13 mouse cellular contexts compared by ENCODE assay signal in the genomic region with DNA sequence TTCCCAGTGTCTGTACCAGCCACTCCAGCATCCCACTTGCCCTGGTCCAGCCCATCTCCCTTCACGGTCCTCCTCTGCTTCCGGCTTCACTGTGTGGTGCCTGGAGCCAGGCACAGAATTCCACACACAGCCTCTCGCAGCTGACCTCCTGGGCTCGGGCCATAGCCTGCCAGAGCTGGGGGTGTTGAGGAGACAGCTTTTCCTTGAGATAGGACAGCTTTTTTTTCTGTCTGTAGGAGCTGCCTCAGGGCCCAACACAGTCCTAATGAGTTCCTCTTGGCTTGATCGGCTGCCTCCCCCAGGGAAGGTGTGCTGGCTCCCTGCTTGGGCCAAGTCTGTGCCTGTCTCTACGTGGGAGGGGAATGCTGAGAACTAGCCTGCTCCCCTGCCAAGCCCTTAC. TPM values are rescaled to one million over a fixed set of nuclear protein-coding genes. Genes with fewer than 3 reads are reported as not detected.
DNase-seq lines count a peak whose midpoint lies in the region; ATAC-seq and TF ChIP-seq lines count a peak whose summit lies in the region.
"Had no signal": no experiment of that assay in that cellular context is flagged by ENCODE, and none has a peak within 500 bp of the region (broad histone marks: within the 10 kb centered on the region; RNA-seq: fewer than 3 reads in every experiment).

No protein-coding gene starts in this region.

- no peaks in the 10 kb centered on the region for H3K27me3 ChIP-seq in midbrain, embryonic 11.5 days (ENCODE audit: control insufficient read depth, insufficient read depth, low read length)
- H3K27me3 ChIP-seq in midbrain, embryonic 15.5 days (replicated peaks), result no peaks in the 10 kb centered on the region
- H3K27me3 ChIP-seq in midbrain, postnatal 0 days (ENCODE audit: insufficient read depth, low read length), result no peaks in the 10 kb centered on the region
- peaks cover 14% of the 10 kb centered on the region for H3K27me3 ChIP-seq in hindbrain, embryonic 13.5 days
- H3K27me3 ChIP-seq: limb, embryonic 15.5 days; Patski had no signal

- H3K4me3 ChIP-seq in midbrain, embryonic 11.5 days (ENCODE audit: low read depth, low read length), result no peak overlapping the region
- H3K4me3 ChIP-seq in midbrain, embryonic 15.5 days, result no peak overlapping the region
- no peak overlapping the region for H3K4me3 ChIP-seq in midbrain, postnatal 0 days (ENCODE audit: low read depth, low read length)
- H3K4me3 ChIP-seq in hindbrain, embryonic 13.5 days, result no peak overlapping the region
- H3K4me3 ChIP-seq: limb, embryonic 15.5 days had no signal

- WGBS in midbrain, embryonic 11.5 days, result 9% methylated on average over 6 of the region's 6 CpGs
- WGBS in midbrain, embryonic 15.5 days, result 11% methylated on average over 6 of the region's 6 CpGs
- WGBS in midbrain, postnatal 0 days, result 20% methylated on average over 6 of the region's 6 CpGs
- 27% methylated on average over 6 of the region's 6 CpGs for WGBS in hindbrain, embryonic 13.5 days

- H3K36me3 ChIP-seq in midbrain, embryonic 11.5 days (ENCODE audit: control insufficient read depth, insufficient read depth, low read length), result no peaks in the 10 kb centered on the region
- H3K36me3 ChIP-seq in midbrain, embryonic 15.5 days (replicated peaks), result no peaks in the 10 kb centered on the region
- H3K36me3 ChIP-seq in midbrain, postnatal 0 days (ENCODE audit: insufficient read depth, low read length), result no peaks in the 10 kb centered on the region
- no peaks in the 10 kb centered on the region for H3K36me3 ChIP-seq in hindbrain, embryonic 13.5 days
- H3K36me3 ChIP-seq: limb, embryonic 15.5 days had no signal

- H3K27ac ChIP-seq in midbrain, embryonic 11.5 days (ENCODE audit: low read depth, low read length), result no peak overlapping the region
- no peak overlapping the region for H3K27ac ChIP-seq in midbrain, embryonic 15.5 days
- no peak overlapping the region for H3K27ac ChIP-seq in midbrain, postnatal 0 days (ENCODE audit: low read depth, low read length)
- H3K27ac ChIP-seq in hindbrain, embryonic 13.5 days, result no peak overlapping the region
- H3K27ac ChIP-seq: limb, embryonic 15.5 days had no signal

- no peak for ATAC-seq in midbrain, embryonic 11.5 days (ENCODE audit: low FRiP score)
- ATAC-seq in midbrain, embryonic 15.5 days (replicated peaks), result no peak
- no peak for ATAC-seq in midbrain, postnatal 0 days (ENCODE audit: low FRiP score)
- no peak for ATAC-seq in hindbrain, embryonic 13.5 days (ENCODE audit: low FRiP score)
- ATAC-seq: intestine, postnatal 0 days; Patski had no signal

- peaks cover 8% of the 10 kb centered on the region for H3K4me1 ChIP-seq in midbrain, embryonic 11.5 days (ENCODE audit: control insufficient read depth, insufficient read depth, low read length)
- peaks cover 15% of the 10 kb centered on the region for H3K4me1 ChIP-seq in midbrain, embryonic 15.5 days
- H3K4me1 ChIP-seq in midbrain, postnatal 0 days (ENCODE audit: insufficient read depth, low read length), result no peaks in the 10 kb centered on the region
- H3K4me1 ChIP-seq in hindbrain, embryonic 13.5 days (replicated peaks), result peaks cover 19% of the 10 kb centered on the region

- peak overlapping the region; percentile 16; the same call in 1 of the 2 replicates for H3K9ac ChIP-seq in midbrain, embryonic 11.5 days (ENCODE audit: low read length)
- no peak overlapping the region for H3K9ac ChIP-seq in midbrain, embryonic 15.5 days
- H3K9ac ChIP-seq in midbrain, postnatal 0 days (replicated peaks; ENCODE audit: low read length, poor library complexity, severe bottlenecking), result peak overlapping the region; percentile 44; the same call in 1 of the 2 replicates
- H3K9ac ChIP-seq in hindbrain, embryonic 13.5 days, result no peak overlapping the region
- H3K9ac ChIP-seq: limb, embryonic 15.5 days had no signal

- H3K9me3 ChIP-seq in midbrain, embryonic 11.5 days (ENCODE audit: control insufficient read depth, low read length), result no peaks in the 10 kb centered on the region
- H3K9me3 ChIP-seq in midbrain, embryonic 15.5 days, result no peaks in the 10 kb centered on the region
- H3K9me3 ChIP-seq in midbrain, postnatal 0 days (ENCODE audit: low read length), result no peaks in the 10 kb centered on the region
- H3K9me3 ChIP-seq in hindbrain, embryonic 13.5 days, result no peaks in the 10 kb centered on the region
- H3K9me3 ChIP-seq: limb, embryonic 15.5 days had no signal

- no peak for TF ChIP-seq CTCF in midbrain, postnatal 0 days (IDR thresholded peaks at IDR 0.05)

- no peak overlapping the region for H3K4me2 ChIP-seq in midbrain, embryonic 11.5 days
- H3K4me2 ChIP-seq in midbrain, embryonic 15.5 days, result no peak overlapping the region
- H3K4me2 ChIP-seq in midbrain, postnatal 0 days (ENCODE audit: low read depth, low read length, poor library complexity, severe bottlenecking), result no peak overlapping the region
- no peak overlapping the region for H3K4me2 ChIP-seq in hindbrain, embryonic 13.5 days
- H3K4me2 ChIP-seq: limb, embryonic 15.5 days had no signal

- peak; percentile 18 to 36 for DNase-seq in heart, adult 18-20 months
- no peak for DNase-seq in heart, postnatal 36 days
- DNase-seq in midbrain, embryonic 11.5 days (ENCODE audit: low spot score, missing footprints), result no peak
- DNase-seq in gonadal fat pad, adult 2 months (ENCODE audit: low read depth), result peak; percentile 34
- no peak for DNase-seq in midbrain, postnatal 0 days (ENCODE audit: low spot score)
- no peak for DNase-seq in cerebellum, postnatal 36 days
- DNase-seq: adrenal gland, adult 8-10 months had no signal

- intact Hi-C loops in heart, postnatal 36 days (cut with DNase I), result no loop called here

RNA-seq across cellular contexts. Expression of a gene that starts 17.0 kb away (rescaled TPM):
- total RNA-seq in heart, adult 18-20 months (2021), result under 1 TPM; 0.67 to 0.75 TPM
- total RNA-seq in heart, postnatal 36 days (2021), result 1 to 10 TPM in 1 of 2 experiments, under 1 TPM in 1; 0.67 to 1.0 TPM
- polyA plus RNA-seq in midbrain, embryonic 11.5 days (2014; fragmentation: Nextera tagmentation; extraction: Ambion mirVana), result 7.7 and 9.6 TPM in 2 replicates
- 6.2 and 6.8 TPM in 2 replicates for polyA plus RNA-seq in midbrain, embryonic 15.5 days (2015; fragmentation: Nextera tagmentation; extraction: Ambion mirVana)
- polyA plus RNA-seq in gonadal fat pad, adult 2 months (2012; rRNA removed), result 19.5 and 32.9 TPM in 2 replicates
- 11.3 and 12.9 TPM in 2 replicates for total RNA-seq in midbrain, postnatal 0 days (2014; rRNA removed)
- 2.3 and 2.5 TPM in 2 replicates for polyA plus RNA-seq in midbrain, postnatal 0 days (2015; fragmentation: Nextera tagmentation; extraction: Ambion mirVana)
- polyA plus RNA-seq in hindbrain, embryonic 13.5 days (2015; fragmentation: Nextera tagmentation; extraction: Ambion mirVana), result 6.3 and 7.0 TPM in 2 replicates

RNA-seq across cellular contexts. Expression of a gene that starts 45.9 kb away (rescaled TPM):
- total RNA-seq in heart, adult 18-20 months (2021), result 1 to 10 TPM; 2.5 to 3.5 TPM
- 1 to 10 TPM; 1.6 to 3.2 TPM for total RNA-seq in heart, postnatal 36 days (2021)
- polyA plus RNA-seq in midbrain, embryonic 11.5 days (2014; fragmentation: Nextera tagmentation; extraction: Ambion mirVana), result 65.0 and 65.7 TPM in 2 replicates
- polyA plus RNA-seq in midbrain, embryonic 15.5 days (2015; fragmentation: Nextera tagmentation; extraction: Ambion mirVana), result 26.2 and 29.8 TPM in 2 replicates
- 3.6 and 4.0 TPM in 2 replicates for polyA plus RNA-seq in gonadal fat pad, adult 2 months (2012; rRNA removed)
- 20.2 and 24.1 TPM in 2 replicates for total RNA-seq in midbrain, postnatal 0 days (2014; rRNA removed)
- polyA plus RNA-seq in midbrain, postnatal 0 days (2015; fragmentation: Nextera tagmentation; extraction: Ambion mirVana), result 19.1 and 21.4 TPM in 2 replicates
- 25.9 and 30.6 TPM in 2 replicates for polyA plus RNA-seq in hindbrain, embryonic 13.5 days (2015; fragmentation: Nextera tagmentation; extraction: Ambion mirVana)

RNA-seq across cellular contexts. Expression of a gene that starts 58.3 kb away (rescaled TPM):
- not detected for total RNA-seq in heart, adult 18-20 months (2021)
- total RNA-seq in heart, postnatal 36 days (2021), result not detected
- polyA plus RNA-seq in midbrain, embryonic 11.5 days (2014; fragmentation: Nextera tagmentation; extraction: Ambion mirVana), result 0.83 and 1.7 TPM in 2 replicates
- polyA plus RNA-seq in midbrain, embryonic 15.5 days (2015; fragmentation: Nextera tagmentation; extraction: Ambion mirVana), result 19.6 and 20.2 TPM in 2 replicates
- 1.7 and 1.8 TPM in 2 replicates for polyA plus RNA-seq in gonadal fat pad, adult 2 months (2012; rRNA removed)
- total RNA-seq in midbrain, postnatal 0 days (2014; rRNA removed), result 46.1 and 48.5 TPM in 2 replicates
- 19.4 and 21.0 TPM in 2 replicates for polyA plus RNA-seq in midbrain, postnatal 0 days (2015; fragmentation: Nextera tagmentation; extraction: Ambion mirVana)
- 3.4 and 4.6 TPM in 2 replicates for polyA plus RNA-seq in hindbrain, embryonic 13.5 days (2015; fragmentation: Nextera tagmentation; extraction: Ambion mirVana)
- polyA plus RNA-seq: heart, postnatal 0 days had no signal

Comparison
In these comparisons a context has a peak if more than half of its experiments do, and no peak if none do; other contexts are left out.
1. DNase-seq: peak in heart, adult 18-20 months (2 of 2) and gonadal fat pad, adult 2 months (single experiment); none in heart, postnatal 36 days (0 of 2), midbrain, embryonic 11.5 days (single experiment), midbrain, postnatal 0 days (single experiment) and cerebellum, postnatal 36 days (0 of 2).
2. H3K9ac ChIP-seq: peak in midbrain, embryonic 11.5 days (single experiment) and midbrain, postnatal 0 days (single experiment); none in midbrain, embryonic 15.5 days (single experiment) and hindbrain, embryonic 13.5 days (single experiment).